Mouse (Mus musculus) MEL (cell line): ENCODE results near the gene Fmnl2. TPM values are rescaled to one million over a fixed set of nuclear protein-coding genes. Genes with fewer than 3 reads are reported as not detected.

Experiments used
- DNase-seq: peaks from one replicate; pipeline ENCODE4 v3.0.0; 2011; ENCODE audit warnings: low read depth, low spot score
- H3K27ac ChIP-seq: 2 replicates; pipeline ENCODE4 v1.5.1; 2012; ENCODE audit warnings: low read depth, mild to moderate bottlenecking, control low read depth, low read length, moderate library complexity; ENCODE audit not compliant: control insufficient read depth
- H3K27me3 ChIP-seq, 2 experiments: fragments of 150-350 bp in 1 of 2; sonication (generic) in 1 of 2; 2 replicates each; pipeline ENCODE4 v1.6.1; 2012; ENCODE audit warnings: low read length in 2 of 2, mild to moderate bottlenecking in 2 of 2, improper control_type of control experiment in 1 of 2, moderate library complexity in 1 of 2; ENCODE audit not compliant: insufficient read depth in 2 of 2, control insufficient read depth in 1 of 2
- H3K36me3 ChIP-seq, 2 experiments: 2 replicates each; pipeline ENCODE4 v1.6.1; 2012 to 2014; ENCODE audit warnings: low read length in 2 of 2, improper control_type of control experiment in 1 of 2, inconsistent platforms in 1 of 2, mild to moderate bottlenecking in 1 of 2; ENCODE audit not compliant: insufficient read depth in 2 of 2, control insufficient read depth in 1 of 2
- H3K4me1 ChIP-seq, 2 experiments: fragments of 150-350 bp in 1 of 2; sonication (generic) in 1 of 2; 2 replicates each; pipeline ENCODE4 v1.6.1; 2012; ENCODE audit warnings: low read length in 2 of 2, improper control_type of control experiment in 1 of 2, mild to moderate bottlenecking in 1 of 2; ENCODE audit not compliant: insufficient read depth in 2 of 2, control insufficient read depth in 1 of 2
- H3K4me3 ChIP-seq, 2 experiments: fragments of 150-350 bp in 1 of 2; sonication (generic) in 1 of 2; 2 replicates each; pipeline ENCODE4 v1.5.1; 2012; ENCODE audit warnings: low read depth in 2 of 2, low read length in 2 of 2, mild to moderate bottlenecking in 2 of 2, moderate library complexity in 2 of 2, control low read depth in 1 of 2, improper control_type of control experiment in 1 of 2; ENCODE audit not compliant: control insufficient read depth in 1 of 2, insufficient read depth in 1 of 2
- H3K79me2 ChIP-seq: 2 replicates; pipeline ENCODE4 v1.6.1; 2012; ENCODE audit warnings: mild to moderate bottlenecking, low read length, moderate library complexity; ENCODE audit not compliant: control insufficient read depth, poor library complexity, insufficient read depth
- H3K9ac ChIP-seq: 2 replicates; pipeline ENCODE4 v1.6.1; 2012; ENCODE audit warnings: low read depth, mild to moderate bottlenecking, control low read depth, low read length, moderate library complexity; ENCODE audit not compliant: control insufficient read depth, poor library complexity, severe bottlenecking
- H3K9me3 ChIP-seq: fragments of 150-350 bp; sonication (generic); replicated peaks from 2 replicates; pipeline ENCODE4 v1.6.1; 2012; ENCODE audit warnings: mild to moderate bottlenecking, low read length, improper control_type of control experiment, moderate library complexity; ENCODE audit not compliant: insufficient read depth
- BHLHE40 ChIP-seq: IDR thresholded peaks from 2 replicates; pipeline ENCODE4 v1.6.1; 2012; ENCODE audit warnings: low read depth, mild to moderate bottlenecking, inconsistent platforms, low read length, improper control_type of control experiment, borderline replicate concordance
- CHD2 ChIP-seq: IDR thresholded peaks from 2 replicates; pipeline ENCODE4 v1.6.1; 2011; ENCODE audit warnings: low read length, improper control_type of control experiment
- CTCF ChIP-seq, 3 experiments: IDR thresholded peaks in 2 of 3; conservative IDR thresholded peaks in 1 of 3; 2 replicates each; pipeline ENCODE4 v1.5.1; 2011 to 2012; ENCODE audit warnings: low read length in 3 of 3, low read depth in 2 of 3, mild to moderate bottlenecking in 2 of 3, improper control_type of control experiment in 1 of 3, inconsistent platforms in 1 of 3, mixed read lengths in 1 of 3, moderate library complexity in 1 of 3; ENCODE audit not compliant: control insufficient read depth in 1 of 3, insufficient read depth in 1 of 3, poor library complexity in 1 of 3, severe bottlenecking in 1 of 3
- E2F4 ChIP-seq: IDR thresholded peaks from 2 replicates; pipeline ENCODE4 v1.6.1; 2011; ENCODE audit warnings: low read depth, low read length, improper control_type of control experiment, borderline replicate concordance
- GATA1 ChIP-seq: IDR thresholded peaks from 2 replicates; pipeline ENCODE4 v1.6.1; 2011; ENCODE audit warnings: low read depth, low read length, improper control_type of control experiment
- HCFC1 ChIP-seq: IDR thresholded peaks from 2 replicates; pipeline ENCODE4 v1.6.1; 2012; ENCODE audit warnings: low read depth, mild to moderate bottlenecking, inconsistent platforms, low read length, improper control_type of control experiment, moderate library complexity
- MAFK ChIP-seq: IDR thresholded peaks from 2 replicates; pipeline ENCODE4 v1.6.1; 2011; ENCODE audit warnings: low read depth, mild to moderate bottlenecking, low read length, improper control_type of control experiment, borderline replicate concordance
- MAX ChIP-seq: IDR thresholded peaks from 2 replicates; pipeline ENCODE4 v1.6.1; 2011; ENCODE audit warnings: low read length, improper control_type of control experiment
- MAZ ChIP-seq: IDR thresholded peaks from 2 replicates; pipeline ENCODE4 v1.6.1; 2012; ENCODE audit warnings: low read depth, mild to moderate bottlenecking, inconsistent platforms, low read length, improper control_type of control experiment
- MEF2A ChIP-seq: IDR thresholded peaks from 2 replicates; pipeline ENCODE4 v1.6.1; 2014; ENCODE audit warnings: low read depth, mild to moderate bottlenecking, inconsistent platforms, low read length, improper control_type of control experiment; ENCODE audit not compliant: poor library complexity, insufficient replicate concordance, severe bottlenecking; ENCODE audit errors: extremely low read depth
- NELFE ChIP-seq: IDR thresholded peaks from 2 replicates; pipeline ENCODE4 v1.6.1; 2011; ENCODE audit warnings: low read depth, low read length, improper control_type of control experiment
- NRF1 ChIP-seq: IDR thresholded peaks from 2 replicates; pipeline ENCODE4 v1.6.1; 2014; ENCODE audit warnings: low read depth, mild to moderate bottlenecking, inconsistent platforms, low read length, improper control_type of control experiment, moderate library complexity; ENCODE audit not compliant: poor library complexity, insufficient read depth, severe bottlenecking
- POLR2AphosphoS2 ChIP-seq: IDR thresholded peaks from 2 replicates; pipeline ENCODE4 v1.6.1; 2011; ENCODE audit warnings: low read length, improper control_type of control experiment
- RAD21 ChIP-seq: IDR thresholded peaks from 2 replicates; pipeline ENCODE4 v1.6.1; 2011; ENCODE audit warnings: mild to moderate bottlenecking, low read depth, low read length, improper control_type of control experiment
- SIN3A ChIP-seq: IDR thresholded peaks from 2 replicates; pipeline ENCODE4 v1.6.1; 2012; ENCODE audit warnings: low read length, improper control_type of control experiment, inconsistent platforms
- SMC3 ChIP-seq: IDR thresholded peaks from 2 replicates; pipeline ENCODE4 v1.6.1; 2011; ENCODE audit warnings: low read depth, low read length, improper control_type of control experiment
- TCF12 ChIP-seq: IDR thresholded peaks from 2 replicates; pipeline ENCODE4 v1.6.1; 2014; ENCODE audit warnings: low read depth, mild to moderate bottlenecking, inconsistent platforms, low read length, improper control_type of control experiment, moderate library complexity
- ZMIZ1 ChIP-seq: IDR thresholded peaks from 2 replicates; pipeline ENCODE4 v1.6.1; 2012; ENCODE audit warnings: low read depth, mild to moderate bottlenecking, inconsistent platforms, low read length, improper control_type of control experiment, moderate library complexity
- ZNF384 ChIP-seq: IDR thresholded peaks from 2 replicates; pipeline ENCODE4 v1.6.1; 2012; ENCODE audit warnings: low read depth, mild to moderate bottlenecking, inconsistent platforms, low read length, improper control_type of control experiment
- polyA plus RNA-seq, 2 experiments: library from polyadenylated mRNA; stranded (reverse) in 1 of 2; unstranded in 1 of 2; fragments of >175 nt in 1 of 2; fragments of >200 nt in 1 of 2; gene quantifications; 2 replicates each; pipeline versions ENCODE4 v1.2.1 to v1.2.4; 2012; ENCODE audit warnings: low replicate concordance in 2 of 2, low read depth in 1 of 2; ENCODE audit not compliant: insufficient read length in 2 of 2, insufficient read depth in 1 of 2, missing spikeins in 1 of 2
- total RNA-seq: library from RNA; depleted of rRNA; stranded (reverse); fragments of 300-350 nt; gene quantifications from 2 replicates; pipeline ENCODE4 v1.2.3, GENCODE M21; 2012

Gene Fmnl2
- total and polyA plus RNA-seq, 3 experiments: not detected

DNA sequence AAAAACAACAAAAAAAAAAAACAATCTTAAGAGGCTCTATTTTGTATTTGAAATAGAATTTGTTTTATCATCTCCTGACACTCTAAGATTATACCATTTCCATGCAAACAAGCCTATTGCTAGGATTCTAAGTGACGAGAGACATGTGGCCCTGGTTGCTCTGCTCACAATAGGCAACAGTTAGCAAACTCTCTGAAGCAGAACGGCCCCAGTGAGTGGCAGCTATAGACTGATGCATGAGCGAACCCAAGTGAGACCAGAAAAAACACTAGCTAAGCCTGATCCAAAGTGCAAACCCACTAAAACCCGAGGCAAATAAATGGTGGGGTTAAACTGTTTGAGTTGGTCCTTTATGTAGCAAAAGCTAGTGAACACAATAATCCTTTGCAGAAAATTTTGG is 18.6 kb upstream of the Fmnl2 start:
- TF ChIP-seq HCFC1: no peak
- TF ChIP-seq, all 39 proteins: peak for 0
- Histone ChIP-seq H3K4me1 (no peaks in the 10 kb centered on the region), H3K79me2 (no peaks in the 10 kb centered on the region), H3K36me3 (no peaks in the 10 kb centered on the region), H3K9ac (no peak overlapping the region), H3K27ac (no peak overlapping the region), H3K4me3 (no peak overlapping the region), H3K27me3 (no peaks in the 10 kb centered on the region), H3K9me3 (no peaks in the 10 kb centered on the region)
- no peak for DNase-seq

DNA sequence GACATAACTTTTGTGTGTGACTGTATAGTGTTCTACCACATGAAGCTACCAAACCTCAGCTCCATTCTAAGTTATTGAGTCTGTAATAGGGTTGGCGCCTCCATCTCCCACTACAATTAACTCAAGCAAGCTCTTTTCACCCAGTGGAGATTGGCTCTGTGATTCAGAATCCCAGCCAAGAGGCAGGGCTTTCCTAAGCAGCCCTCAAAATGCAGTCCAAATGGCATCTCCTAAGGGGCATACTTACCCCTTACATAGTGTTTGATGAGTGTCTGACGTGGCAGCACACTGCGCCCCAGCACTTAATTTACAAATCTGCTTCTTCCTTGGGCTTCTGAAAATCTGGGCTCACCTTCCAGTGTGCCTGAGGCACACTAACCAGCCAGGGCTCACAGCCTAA is 17.8 kb upstream of the Fmnl2 start:
- no peaks in the 10 kb centered on the region for H3K36me3 ChIP-seq
- no peak for TF ChIP-seq MAX
- TF ChIP-seq SMC3: no peak
- TF ChIP-seq POLR2AphosphoS2: no peak
- TF ChIP-seq E2F4: no peak
- no peak for TF ChIP-seq ZMIZ1
- no peak for TF ChIP-seq MAZ
- no peak for TF ChIP-seq SIN3A
- TF ChIP-seq BHLHE40: no peak
- TF ChIP-seq ZNF384: no peak
- no peak for TF ChIP-seq HCFC1
- TF ChIP-seq NELFE: no peak
- no peak for TF ChIP-seq TCF12
- no peak for TF ChIP-seq GATA1
- no peak for TF ChIP-seq CTCF (IDR thresholded peaks at IDR 0.05 in 2 of 3, conservative IDR thresholded peaks at IDR 0.05 in 1 of 3; ENCODE audit: control insufficient read depth in 1 of 3, insufficient read depth in 1 of 3, low read depth in 2 of 3, low read length in 3 of 3, poor library complexity in 1 of 3, severe bottlenecking in 1 of 3)
- no peak for TF ChIP-seq NRF1
- no peak for TF ChIP-seq MAFK
- TF ChIP-seq MEF2A: no peak
- TF ChIP-seq RAD21: no peak
- TF ChIP-seq CHD2: no peak
- TF ChIP-seq, all 39 proteins: peak for 0
- Histone ChIP-seq H3K4me1 (no peaks in the 10 kb centered on the region), H3K4me3 (no peak overlapping the region), H3K27ac (no peak overlapping the region), H3K9me3 (no peaks in the 10 kb centered on the region), H3K79me2 (no peaks in the 10 kb centered on the region), H3K27me3 (no peaks in the 10 kb centered on the region), H3K9ac (no peak overlapping the region)
- no peak for DNase-seq
